8 mouse cellular contexts compared by ENCODE assay signal in the genomic region with DNA sequence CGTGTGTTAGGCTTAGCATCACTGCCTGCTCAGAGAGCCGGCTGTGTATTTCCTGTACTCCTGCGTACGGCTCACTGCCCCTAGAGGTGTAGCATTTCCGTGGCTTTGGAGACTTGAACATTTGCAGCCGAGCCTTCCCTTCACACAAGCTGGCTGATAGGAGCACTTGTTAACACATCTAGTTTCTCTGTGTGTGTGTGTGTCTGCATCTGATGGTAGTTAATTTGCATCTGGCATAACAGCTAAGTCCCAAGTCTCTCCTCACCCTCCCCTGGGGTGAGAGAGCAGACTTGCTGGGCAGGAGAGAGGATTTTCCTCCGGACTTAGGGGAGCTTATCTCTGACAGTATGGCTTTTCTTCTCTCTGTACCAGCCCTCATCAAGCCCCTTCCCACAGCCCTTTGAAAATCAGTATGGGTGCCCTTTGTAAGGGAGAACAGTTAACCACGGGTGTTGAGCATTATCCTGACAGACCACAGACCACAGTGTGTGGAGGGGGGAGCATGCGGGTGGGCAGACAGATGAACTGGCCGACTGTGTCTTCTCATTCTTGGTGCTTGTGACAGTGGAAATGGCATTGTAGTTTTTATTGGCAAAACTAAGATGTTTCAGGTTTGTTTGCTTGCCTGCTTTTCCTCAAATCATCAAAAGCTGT.
DNase-seq lines count a peak whose midpoint lies in the region; ATAC-seq lines count a peak whose summit lies in the region.
"Had no signal": no experiment of that assay in that cellular context is flagged by ENCODE, and none has a peak within 500 bp of the region (broad histone marks: within the 10 kb centered on the region; RNA-seq: fewer than 3 reads in every experiment).

No protein-coding gene starts in this region.

- H3K4me3 ChIP-seq in forebrain, embryonic 14.5 days (ENCODE audit: low read depth, low read length): no peak overlapping the region
- H3K4me3 ChIP-seq in hindbrain, embryonic 15.5 days: no peak overlapping the region
- H3K4me3 ChIP-seq: liver, embryonic 15.5 days had no signal

- no peaks in the 10 kb centered on the region for H3K9me3 ChIP-seq in forebrain, embryonic 14.5 days (replicated peaks; ENCODE audit: control insufficient read depth, low read length)
- H3K9me3 ChIP-seq in hindbrain, embryonic 15.5 days: no peaks in the 10 kb centered on the region
- H3K9me3 ChIP-seq: liver, embryonic 15.5 days had no signal

- DNase-seq in embryo, embryonic 11 days: peak; percentile 41
- peak; percentile 38 for DNase-seq in forebrain, embryonic 14.5 days (ENCODE audit: low spot score)
- peak; percentile 29 for DNase-seq in neural tube, embryonic 10.5 days (ENCODE audit: extremely low spot score, low spot score)
- DNase-seq in adrenal gland, postnatal 14 days: no peak
- no peak for DNase-seq in right cerebral cortex, postnatal 4 days
- no peak for DNase-seq in adrenal gland, adult 18-20 months (ENCODE audit: low spot score in 2 of 2)

- H3K27ac ChIP-seq in forebrain, embryonic 14.5 days (ENCODE audit: low read depth, low read length): no peak overlapping the region
- H3K27ac ChIP-seq in hindbrain, embryonic 15.5 days (replicated peaks): no peak overlapping the region
- H3K27ac ChIP-seq: liver, embryonic 15.5 days had no signal

- 0 out of 2 replicates have a peak overlapping the region, but pooled peaks have one; percentile 9 for H3K9ac ChIP-seq in forebrain, embryonic 14.5 days (ENCODE audit: low read length)
- H3K9ac ChIP-seq in hindbrain, embryonic 15.5 days: no peak overlapping the region
- H3K9ac ChIP-seq: liver, embryonic 15.5 days had no signal

- peaks cover 3% of the 10 kb centered on the region; the same call in 1 of the 2 replicates for H3K27me3 ChIP-seq in forebrain, embryonic 14.5 days (replicated peaks; ENCODE audit: control insufficient read depth, insufficient read depth, low read length)
- no peaks in the 10 kb centered on the region for H3K27me3 ChIP-seq in hindbrain, embryonic 15.5 days

- peaks cover 11% of the 10 kb centered on the region; the same call in 1 of the 2 replicates for H3K4me1 ChIP-seq in forebrain, embryonic 14.5 days (ENCODE audit: control insufficient read depth, insufficient read depth, low read length)
- peaks cover 22% of the 10 kb centered on the region for H3K4me1 ChIP-seq in hindbrain, embryonic 15.5 days (replicated peaks)
- H3K4me1 ChIP-seq: liver, embryonic 15.5 days had no signal

- H3K36me3 ChIP-seq in forebrain, embryonic 14.5 days (ENCODE audit: control insufficient read depth, insufficient read depth, low read length): no peaks in the 10 kb centered on the region
- H3K36me3 ChIP-seq in hindbrain, embryonic 15.5 days: no peaks in the 10 kb centered on the region
- H3K36me3 ChIP-seq: liver, embryonic 15.5 days had no signal

- ATAC-seq in forebrain, embryonic 14.5 days: peak; percentile 42; the same call in 1 of the 2 replicates
- ATAC-seq in hindbrain, embryonic 15.5 days (ENCODE audit: low FRiP score, low read depth): peak; percentile 56; the same call in 1 of the 2 replicates

- 13% methylated on average over 10 of the region's 10 CpGs for WGBS in forebrain, embryonic 14.5 days
- 18% methylated on average over 10 of the region's 10 CpGs for WGBS in hindbrain, embryonic 15.5 days

- H3K4me2 ChIP-seq in forebrain, embryonic 14.5 days (ENCODE audit: low read length): peak overlapping the region; percentile 59
- H3K4me2 ChIP-seq in hindbrain, embryonic 15.5 days: peak overlapping the region; percentile 55; the same call in 1 of the 2 replicates
- H3K4me2 ChIP-seq: liver, embryonic 15.5 days had no signal

Comparison
In these comparisons a context has a peak if more than half of its experiments do, and no peak if none do; other contexts are left out.
1. DNase-seq: peak in embryo, embryonic 11 days (single experiment), forebrain, embryonic 14.5 days (single experiment) and neural tube, embryonic 10.5 days (single experiment); none in adrenal gland, postnatal 14 days (single experiment), right cerebral cortex, postnatal 4 days (single experiment) and adrenal gland, adult 18-20 months (0 of 2).